Mouse (Mus musculus) lung, postnatal 4 days (tissue): ENCODE measurements around the gene Pitpnm1.

Experiments used
- DNase-seq, 2 experiments: peaks; one replicate each; pipeline ENCODE4 v3.0.0; 2021

Pitpnm1 gene

DNA sequence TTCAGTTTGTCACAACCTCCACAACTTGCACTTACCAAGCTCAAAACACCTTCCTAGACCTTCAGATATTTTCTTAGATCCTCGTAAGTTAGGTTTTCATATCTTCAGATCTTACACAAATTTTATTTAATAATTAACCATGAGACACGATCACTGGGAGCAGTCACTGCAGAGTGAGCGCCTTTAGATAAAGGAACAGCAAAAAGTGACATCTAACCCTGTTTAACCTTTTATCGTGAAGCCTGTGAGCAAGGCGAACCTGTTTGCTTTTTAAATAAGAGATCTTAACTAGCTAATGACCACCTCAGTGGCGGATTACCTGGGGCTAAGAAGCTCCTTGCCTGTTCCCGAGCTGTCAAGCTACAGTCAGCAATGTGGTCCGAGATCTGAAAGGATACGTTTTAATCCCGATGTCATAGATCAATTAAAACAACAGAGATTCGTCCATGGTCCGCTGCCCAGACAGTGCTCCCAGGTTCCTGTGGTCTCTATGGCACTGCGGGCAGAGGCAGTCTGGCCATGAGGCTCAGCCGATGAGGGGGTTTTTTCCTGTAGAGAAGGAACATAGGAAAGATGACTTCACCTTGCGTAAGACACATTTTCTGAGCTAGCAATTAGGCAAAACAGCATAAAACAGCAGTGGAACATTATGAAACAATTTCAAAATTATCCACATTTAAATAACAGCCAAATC lies 30.9 kb upstream of the Pitpnm1 start:
- peak in 1 of 2 experiments; percentile 8 for DNase-seq

DNA sequence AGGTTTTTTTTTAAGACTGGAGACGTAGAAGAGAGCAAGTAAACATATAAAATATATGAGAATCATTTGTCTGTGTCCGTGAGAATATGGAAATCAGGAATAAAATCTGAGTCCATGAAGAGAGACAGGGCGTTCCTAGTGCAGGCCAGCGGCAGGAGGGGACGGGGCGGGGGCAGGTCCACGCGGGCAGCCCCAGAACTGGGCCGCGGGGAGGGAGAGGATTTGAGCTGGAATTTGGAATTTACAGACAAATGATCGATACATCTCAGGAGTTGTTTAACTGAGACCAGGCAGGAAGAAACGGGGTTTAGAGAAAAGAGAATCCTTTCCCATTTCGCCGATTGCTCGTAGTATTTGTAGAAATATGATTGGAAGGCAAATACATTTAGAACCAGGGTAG lies 29.5 kb upstream of the Pitpnm1 start:
- DNase-seq = peak in 1 of 2 experiments; percentile 7

DNA sequence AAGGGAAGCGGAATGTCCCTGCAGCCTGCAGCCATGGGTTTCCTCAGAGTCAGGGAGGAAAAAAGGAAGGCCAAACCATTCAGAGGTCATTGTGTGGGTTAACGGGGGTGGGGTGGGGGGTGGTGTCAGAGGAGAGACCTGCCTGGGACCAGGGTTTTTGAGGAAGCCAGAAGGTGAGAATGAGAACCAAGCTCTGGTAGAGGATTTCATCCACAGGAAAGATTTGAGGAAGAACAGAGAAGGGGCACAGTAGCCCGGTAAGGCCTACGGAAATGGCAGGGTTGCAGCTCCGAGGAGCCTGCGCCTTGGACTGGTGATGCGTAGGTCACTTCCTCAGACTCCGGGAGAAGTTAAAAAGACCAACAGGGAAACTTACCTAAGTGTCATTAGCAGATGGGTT lies 29.0 kb upstream of the Pitpnm1 start:
- DNase-seq = no peak

DNA sequence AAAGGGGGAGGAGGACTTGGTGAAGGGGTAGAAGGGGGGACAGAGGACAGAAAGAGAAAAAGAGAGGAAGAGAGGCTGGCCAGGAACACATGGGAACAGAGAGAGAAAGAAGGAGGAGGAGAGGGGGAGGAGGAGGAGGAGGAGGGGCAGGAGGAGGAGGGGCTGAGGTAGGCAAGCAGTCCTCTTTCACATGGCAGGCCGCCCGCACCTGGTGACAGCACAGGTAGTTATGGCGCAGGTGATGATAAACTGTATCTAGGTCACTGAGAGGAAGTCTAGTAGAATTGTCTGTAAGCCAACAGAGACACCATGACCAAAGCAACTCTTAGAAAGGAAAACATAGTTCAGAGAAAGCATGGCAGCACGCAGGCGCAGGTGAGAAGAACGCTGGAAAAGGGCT lies 28.4 kb upstream of the Pitpnm1 start:
- no peak for DNase-seq

DNA sequence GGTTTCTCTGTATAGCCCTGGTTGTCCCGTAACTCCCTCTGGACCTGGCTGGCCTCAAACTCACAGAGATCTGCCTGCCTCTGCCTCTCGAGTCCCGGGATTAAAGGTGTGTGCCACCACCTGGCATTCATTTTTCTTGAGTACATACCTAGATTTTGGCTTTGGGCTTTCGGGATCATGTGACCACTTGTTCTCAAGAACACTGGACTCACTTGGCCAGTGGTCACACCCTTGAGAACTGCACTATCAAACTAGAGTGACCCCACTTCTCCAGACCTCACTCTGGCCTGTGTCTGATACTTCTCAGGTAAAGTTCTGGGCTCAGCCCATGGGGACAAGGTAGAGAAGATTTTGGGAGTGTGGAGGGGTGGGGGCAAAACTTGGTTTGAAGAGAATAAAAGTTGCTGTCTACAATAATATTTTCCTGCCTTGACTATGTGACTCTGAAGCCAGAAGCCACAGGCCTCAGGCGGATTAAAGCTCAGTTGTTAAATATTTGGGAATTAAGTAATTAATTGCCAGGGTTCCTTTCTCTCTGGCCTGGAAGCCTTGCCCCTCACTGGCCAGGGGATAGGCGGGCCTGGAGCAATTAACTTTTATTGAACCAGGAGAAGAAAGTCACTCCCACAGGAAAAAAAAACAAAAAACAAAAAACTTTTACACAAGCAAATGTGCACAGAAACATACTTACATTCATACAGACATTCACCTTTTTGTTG lies 26.9 kb upstream of the Pitpnm1 start:
- peak in 1 of 2 experiments; percentile 7 for DNase-seq

DNA sequence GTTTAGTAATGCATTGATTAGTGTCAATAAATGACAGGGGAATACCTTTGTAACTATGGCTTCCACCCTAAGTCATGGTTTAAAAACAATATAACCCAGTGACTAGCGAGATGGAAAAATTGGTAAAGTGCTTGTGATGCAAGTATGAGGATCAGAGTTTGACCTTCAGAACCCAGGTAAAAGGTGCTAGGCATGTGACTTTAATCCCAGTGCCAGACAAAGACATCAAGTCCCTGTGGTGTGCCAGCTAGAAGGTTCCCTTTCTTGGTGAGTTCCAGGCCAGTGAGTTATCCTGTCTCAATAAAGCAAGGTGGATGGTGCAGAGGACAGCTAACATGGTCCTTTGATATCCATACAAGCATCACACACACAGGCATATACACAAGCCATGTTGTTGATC lies 24.3 kb upstream of the Pitpnm1 start:
- DNase-seq = no peak

DNA sequence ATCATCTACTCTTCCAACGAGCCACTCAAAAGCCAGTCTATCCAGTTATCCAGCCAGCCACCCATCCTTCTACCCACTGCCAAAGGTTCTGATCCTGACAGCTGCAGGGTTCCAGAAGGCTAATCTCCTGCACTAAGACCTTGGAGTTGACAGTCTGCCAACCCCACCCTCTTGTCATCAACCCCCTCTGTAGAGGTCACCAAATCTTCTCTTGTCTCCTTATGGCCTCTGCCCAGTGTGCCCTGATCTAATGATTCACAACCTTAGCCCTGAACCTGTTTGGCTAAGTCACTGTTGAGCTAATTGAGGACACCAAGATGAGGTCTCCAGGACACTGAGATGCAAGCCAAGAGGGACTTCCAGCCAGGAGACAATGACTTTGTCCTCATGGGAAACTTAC lies 20.2 kb upstream of the Pitpnm1 start:
- no peak for DNase-seq

DNA sequence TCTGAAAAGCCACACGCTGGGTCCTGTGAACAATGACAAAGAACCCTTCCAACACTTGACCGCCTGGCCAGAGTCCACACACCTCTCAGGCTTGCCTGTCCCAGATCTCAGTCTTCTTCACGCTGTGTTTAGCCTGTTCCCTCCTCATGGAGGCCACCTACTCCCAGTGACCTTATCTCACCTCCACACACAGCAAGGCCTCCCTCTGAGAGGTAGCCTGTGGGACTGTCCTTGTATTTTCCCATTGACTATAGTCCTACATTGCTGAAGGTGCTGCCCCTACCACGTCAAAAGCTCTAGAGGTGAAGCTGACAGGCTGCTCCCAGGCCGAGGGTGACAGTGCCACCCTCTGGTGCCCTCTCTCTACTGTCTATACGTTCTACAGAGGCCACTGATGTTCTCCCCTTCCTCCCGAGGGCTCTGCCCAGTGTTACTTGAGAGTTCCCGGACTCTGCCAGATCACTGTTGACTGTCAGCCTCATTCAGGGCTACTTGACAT lies 19.2 kb upstream of the Pitpnm1 start:
- DNase-seq = peak in 1 of 2 experiments; percentile 25

DNA sequence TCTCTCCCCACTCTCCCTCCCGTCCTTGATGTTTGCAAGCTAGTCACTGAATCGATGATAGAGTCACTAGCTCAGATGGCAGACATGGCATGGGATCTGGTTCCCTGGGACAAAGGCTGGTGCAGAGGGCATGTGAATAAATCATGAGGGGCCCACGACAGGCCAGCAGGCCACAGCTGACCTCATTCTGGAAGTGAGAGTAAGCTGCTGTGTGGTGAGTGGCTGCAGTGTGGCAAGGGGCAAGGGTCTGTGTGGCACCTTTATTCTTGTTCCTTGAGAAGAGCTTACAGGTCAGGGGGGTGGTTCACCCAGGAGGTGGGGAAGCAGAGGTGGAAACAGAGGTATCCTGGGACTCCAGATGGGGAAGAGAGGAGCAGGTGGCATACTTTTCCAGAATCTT lies 18.4 kb upstream of the Pitpnm1 start, which contains the start of gene Cabp2:
Cabp2 (plus strand) TSS at position 185 of the 400 bp plus-strand sequence.
- DNase-seq = no peak

DNA sequence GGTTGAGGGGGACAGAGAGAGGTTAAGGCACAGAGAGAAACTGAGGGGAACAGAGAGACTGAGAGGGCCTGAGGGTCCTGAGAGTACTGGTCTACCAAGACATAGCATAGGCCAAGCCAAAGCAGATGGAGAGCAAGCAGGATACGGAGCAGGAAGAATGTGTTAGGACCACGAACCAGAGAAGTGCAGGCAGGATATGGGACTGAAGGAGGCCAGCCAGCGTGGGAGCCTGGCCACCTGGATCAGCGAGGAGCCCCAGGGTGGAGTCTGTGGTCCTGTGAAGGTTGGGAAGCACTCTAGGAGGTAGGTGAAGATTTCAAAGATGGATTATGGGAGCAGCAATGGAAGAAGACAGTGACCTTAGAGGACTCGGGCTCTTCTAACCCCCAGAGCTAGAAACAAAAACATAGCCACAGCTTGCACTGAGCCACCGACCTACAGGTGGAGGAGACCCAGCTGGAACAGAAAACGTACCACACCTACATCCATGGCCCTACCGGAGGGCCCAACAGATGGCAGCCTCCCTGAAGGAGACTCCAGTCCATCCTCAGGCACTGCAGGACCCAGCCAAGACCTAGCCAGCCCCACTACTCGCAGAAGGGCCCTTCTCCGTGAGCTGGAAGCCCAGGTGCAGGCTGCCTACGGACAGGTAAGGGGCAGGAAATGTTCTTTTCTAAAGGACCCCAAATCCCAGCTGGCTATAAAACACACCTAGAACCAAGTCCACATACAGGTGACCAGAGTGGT lies 17.4 kb upstream of the Pitpnm1 start:
- no peak for DNase-seq

DNA sequence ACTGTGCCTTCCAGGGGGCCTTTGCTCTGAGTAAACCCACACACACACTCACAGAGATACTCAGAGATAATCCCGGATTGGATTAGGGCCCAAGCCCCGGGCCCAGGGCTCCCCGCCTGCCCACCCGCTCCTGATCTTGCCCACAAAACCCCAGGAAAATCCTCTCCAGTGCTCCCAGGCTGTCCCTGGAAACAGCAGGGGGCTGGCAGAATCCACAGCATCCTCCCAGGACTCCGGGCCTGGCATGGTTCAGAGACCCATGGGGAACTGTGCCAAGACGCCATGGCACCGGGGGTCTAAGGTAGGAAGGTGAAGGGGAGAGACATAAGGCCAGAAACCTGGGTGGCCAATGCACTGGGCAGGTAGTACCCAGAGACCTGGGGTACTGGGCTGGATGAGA lies 16.5 kb upstream of the Pitpnm1 start:
- DNase-seq = no peak

DNA sequence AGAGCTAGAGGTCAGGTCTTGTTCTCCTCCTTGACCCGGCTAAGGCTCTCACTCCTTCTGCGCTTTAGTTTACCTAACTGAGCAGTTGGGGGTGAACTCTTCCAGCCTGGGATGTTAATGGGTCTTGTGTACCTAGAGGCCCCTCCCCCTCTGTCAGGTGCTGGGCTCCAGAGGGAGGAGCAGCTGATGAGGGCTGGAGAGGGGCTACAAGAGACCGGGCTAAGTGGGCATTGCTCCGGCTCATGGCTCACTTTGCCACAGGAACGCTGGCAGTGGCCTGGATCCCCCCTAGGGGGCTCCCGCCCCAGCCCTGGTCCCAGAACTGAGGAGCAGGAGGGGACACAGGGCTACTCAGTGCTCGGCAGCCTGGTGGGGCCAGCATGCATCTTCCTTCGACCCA lies 16.0 kb upstream of the Pitpnm1 start:
- no peak for DNase-seq

DNA sequence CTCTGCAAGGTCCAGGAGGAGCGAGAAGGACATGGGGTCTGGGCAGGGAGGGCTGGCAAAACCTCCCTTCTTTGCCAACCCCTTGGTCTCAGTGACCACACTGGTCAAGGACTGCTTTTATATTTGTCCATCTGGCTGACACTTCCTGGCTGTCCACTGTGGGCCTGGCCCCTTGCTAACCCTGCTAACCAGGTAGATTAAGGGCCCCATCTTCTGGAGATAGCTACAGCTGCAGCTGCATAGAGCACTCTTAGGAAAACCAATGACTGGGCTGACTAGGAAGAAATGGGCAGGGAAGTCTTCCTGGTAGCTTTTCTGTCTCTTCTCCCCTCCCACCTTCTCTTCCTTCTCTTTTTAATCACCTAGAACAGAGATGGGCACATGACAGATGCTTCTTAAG lies 14.8 kb upstream of the Pitpnm1 start:
- peak in 1 of 2 experiments; percentile 35 for DNase-seq

DNA sequence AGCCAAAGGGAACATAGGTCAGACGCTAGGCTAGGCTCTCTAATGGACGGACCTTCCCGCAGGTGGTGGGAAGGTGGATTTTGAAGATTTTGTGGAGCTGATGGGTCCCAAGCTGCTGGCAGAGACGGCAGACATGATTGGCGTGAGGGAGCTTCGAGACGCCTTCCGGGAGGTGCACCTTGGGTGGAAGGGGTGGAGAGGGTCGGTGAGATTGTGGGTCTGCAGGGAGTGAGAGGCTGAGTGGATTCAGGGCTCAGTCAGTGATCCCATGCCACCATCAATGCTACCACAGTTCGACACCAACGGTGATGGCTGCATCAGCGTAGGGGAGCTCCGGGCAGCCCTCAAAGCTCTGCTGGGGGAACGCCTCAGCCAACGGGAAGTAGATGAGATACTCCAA lies 13.6 kb upstream of the Pitpnm1 start:
- DNase-seq = no peak

DNA sequence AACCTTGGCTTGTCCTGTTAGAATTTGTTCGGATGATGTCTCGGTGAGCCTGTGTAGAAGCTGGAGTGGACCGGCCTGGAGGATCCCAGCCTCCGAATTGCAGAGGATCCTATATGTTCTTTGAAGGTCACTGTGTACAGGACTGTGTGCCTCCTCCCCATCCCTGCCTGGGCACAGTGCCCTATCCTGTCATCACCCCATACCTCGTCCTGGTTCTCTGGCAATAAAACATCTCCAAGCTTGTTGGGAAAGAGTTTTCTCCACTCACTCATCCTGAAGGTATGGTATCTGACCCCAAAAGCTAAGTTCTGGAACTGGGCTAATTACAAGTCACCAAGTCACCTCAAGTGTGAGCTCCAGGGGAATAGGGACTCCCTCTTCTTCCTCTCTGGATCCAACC lies 12.7 kb upstream of the Pitpnm1 start:
- no peak for DNase-seq

DNA sequence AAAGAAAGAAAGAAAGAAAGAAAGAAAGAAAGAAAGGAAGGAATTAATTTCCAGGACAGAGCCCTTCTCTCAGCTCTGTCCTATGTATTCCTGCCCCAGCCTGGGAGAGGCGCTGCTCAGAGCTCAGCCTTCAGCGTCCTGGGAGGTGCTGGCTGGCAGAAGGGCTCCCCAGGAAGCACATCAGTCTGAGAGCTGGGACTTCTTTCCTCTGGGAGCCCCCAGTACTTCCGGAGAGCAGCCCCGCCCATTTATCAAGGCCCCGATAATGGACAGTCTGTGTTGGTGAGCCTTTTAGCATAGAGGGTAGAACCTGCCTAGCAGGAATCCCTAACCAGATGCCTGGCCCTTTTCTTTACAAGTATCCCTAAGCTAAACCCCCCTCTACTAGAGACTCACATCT lies 11.7 kb upstream of the Pitpnm1 start:
- DNase-seq = no peak

DNA sequence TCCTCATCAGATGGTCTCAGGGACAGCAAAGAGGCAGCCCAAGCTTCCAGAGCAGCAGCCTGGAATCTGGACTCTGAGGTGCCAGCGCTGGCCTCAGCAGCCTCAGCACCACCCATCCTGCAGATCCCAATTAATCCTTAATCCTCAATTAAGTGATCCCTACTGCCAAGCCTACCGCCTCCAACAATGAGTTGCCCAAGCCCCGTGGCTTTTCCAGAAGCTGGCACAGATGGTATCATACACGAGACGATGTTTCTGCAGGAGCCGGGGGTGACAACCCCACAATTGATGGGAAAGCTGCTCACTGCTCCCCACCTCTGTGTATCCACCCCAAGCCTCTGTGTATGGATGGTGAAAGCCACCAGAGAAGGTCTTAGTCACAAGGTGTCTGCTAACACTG lies 10.7 kb upstream of the Pitpnm1 start:
- DNase-seq = no peak

DNA sequence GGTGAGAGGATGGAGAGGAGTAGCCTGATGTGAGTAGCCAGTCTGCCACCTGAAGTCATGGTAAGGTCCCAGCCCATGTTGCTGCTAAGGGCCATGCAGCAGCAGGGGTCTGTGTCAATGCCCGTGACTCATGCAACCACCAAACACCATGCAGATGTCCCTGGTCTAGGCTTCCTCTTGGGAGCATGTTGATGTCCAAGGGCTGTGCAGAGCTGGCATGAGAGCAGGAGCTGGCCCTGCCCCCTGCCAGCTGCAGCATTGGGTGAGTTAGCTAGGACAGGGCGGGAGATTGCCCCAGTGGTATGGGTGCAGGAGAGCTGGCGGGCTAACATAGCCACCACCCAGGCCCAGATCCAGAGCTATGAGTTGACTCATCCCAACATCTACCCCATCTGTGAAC lies 9.4 kb upstream of the Pitpnm1 start:
- DNase-seq = no peak

DNA sequence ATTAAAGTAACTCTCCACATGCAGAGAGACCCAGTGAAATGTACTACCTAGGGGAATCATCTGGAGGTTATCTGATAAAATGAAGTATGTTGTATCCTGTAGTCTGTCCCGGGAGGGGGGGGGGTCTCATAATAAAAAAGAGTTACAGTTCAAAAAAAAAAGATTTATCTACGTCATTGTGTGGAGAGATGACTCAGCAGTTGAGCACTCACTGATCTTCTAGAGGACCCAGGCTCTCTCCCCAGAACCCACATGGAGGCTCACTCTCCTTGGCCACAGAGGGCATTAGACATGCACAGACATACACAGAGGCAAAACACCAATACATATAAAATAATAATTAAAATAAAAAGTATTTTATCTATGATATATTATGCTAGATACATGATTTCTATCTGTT lies 8.4 kb upstream of the Pitpnm1 start:
- DNase-seq = no peak

DNA sequence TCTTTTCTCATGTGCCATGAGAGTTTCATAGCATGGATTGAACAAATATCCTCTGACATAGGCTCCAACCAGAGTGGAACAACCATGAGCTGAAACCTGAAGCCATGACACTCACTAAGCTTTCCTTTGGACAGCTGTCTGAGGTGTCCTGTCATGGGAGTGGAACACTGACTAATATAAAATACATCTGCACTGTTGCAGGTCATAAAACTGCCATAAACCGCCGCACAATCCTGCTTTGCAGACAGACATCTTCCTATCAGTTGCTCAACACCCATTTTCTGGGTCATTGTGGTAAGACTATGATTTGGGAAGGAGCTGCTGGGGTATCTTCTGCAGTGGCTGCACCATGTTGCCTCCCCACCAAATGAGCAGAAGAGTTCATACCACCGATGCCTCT lies 7.0 kb upstream of the Pitpnm1 start:
- DNase-seq = no peak

DNA sequence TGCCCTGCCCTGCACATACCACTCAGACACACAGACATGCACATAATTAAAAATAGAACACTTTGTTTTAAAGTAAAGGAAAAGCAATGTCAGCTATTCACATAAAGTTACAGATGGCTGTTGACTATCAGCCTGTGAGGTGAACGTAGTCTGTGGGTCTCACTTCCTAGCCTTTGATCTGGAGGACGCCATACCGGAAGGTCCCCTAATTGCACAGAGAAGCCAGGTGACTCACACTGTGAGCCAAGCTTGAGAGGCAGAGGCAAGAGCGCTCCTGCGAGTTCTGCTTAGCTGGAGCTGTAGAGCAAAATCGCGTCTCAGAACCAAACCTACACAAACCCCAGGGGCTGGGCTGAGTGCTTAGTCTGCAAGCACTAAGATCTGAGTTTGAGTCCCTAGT lies 6.0 kb upstream of the Pitpnm1 start:
- no peak for DNase-seq

DNA sequence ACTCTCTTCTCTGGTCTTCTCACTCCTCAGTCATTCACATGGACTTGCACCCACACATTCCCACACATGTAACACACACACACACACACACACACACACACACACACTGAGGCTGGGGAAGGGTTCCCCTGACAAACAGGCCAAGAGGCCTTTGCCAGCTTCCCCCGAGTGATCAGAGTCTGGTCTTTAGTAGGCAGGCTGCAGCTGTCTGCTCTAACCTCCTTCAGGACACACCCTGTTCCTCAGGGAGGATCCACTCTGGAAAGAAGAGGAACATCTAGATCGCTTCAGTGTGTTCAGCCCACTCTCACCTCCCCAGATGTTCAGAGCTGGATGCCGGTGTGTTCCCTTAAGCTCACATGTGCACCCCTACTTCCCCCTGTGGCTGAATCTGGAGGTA lies 5.5 kb upstream of the Pitpnm1 start:
- DNase-seq = no peak

DNA sequence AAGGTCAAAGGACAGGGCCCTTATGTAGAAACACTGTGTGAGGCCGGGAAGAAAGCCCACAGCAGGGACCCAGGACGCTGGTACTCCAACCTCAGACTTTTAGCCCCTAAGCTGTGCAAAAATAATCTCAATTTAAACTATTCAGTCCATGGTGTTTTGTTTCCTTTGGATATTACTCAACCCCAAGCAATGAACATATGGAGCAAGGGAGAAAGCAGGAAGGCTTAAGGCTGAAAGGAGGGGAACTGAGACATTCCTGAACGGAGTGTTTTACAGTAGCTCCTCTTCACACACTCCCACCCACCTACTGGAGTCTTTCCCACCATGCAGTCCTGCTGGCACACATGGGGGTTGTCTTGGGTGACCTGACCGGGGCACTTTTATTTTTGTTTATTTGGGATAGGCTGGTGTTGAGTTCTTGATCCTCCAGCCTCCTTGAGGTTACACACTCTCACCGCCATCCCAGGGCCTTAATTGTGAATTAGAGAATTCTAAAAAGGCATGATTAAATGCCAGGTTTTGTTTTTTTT lies 5.0 kb upstream of the Pitpnm1 start:
- DNase-seq = no peak

DNA sequence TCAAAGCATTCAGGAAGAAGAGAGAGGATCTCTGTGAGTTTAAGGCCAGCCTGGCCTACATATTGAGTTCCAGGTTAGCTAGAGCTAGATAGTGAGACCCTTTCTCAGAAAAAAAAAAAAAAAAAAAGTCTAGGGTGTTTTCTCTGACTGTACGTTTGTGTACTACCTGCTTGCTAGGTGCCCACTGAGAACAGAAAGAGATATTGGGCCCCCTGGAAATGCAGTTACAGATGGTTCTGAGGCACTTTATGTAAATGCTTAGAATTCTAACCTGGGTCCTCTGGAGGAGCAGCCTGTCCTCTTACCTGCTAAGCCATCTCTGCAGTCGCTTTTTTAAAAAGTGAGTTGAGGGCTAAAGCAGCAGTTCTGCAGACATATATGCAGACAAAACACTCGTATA lies 4.0 kb upstream of the Pitpnm1 start:
- DNase-seq = no peak
